Mouse (Mus musculus): ENCODE measurements at regions not wholly inside any gene's neighbourhood (a gene's known extent, or its start where the extent isn't known, plus 50 kb on each side); places are given as distances from the start of the nearest gene placed in this dataset.
"Not testable (repeated sequence)": the region's sequence is repeated elsewhere in the genome, so short reads cannot be mapped to it uniquely, and the experiment has no call there.

DNA sequence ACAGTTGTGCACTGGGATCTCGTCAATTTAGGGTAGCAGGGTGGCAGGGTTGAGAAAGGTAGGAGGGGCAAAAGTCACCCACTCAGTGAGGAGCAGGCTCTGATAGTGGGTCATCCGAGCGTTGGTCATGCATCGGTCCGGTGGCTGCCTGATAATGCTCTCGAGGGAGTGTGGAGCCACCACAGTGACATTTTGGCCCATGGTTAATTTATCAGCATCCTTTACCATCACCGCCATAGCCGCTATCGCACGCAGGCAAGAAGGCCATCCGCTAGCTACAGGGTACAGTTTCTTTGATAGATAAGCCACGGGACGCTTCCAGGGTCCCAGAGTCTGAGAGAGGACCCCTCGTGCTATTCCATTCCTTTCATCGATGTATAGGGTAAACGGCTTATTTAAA, 291.3 kb downstream of the Rab10 start:
- H3K9me3 ChIP-seq (ENCODE audit: control insufficient read depth, low read length); H3K4me1 ChIP-seq (replicated peaks; ENCODE audit: control insufficient read depth, insufficient read depth, low read length); DNase-seq (ENCODE audit: low spot score); H3K36me3 ChIP-seq (ENCODE audit: control insufficient read depth, insufficient read depth, low read length); H3K9ac ChIP-seq (ENCODE audit: low read length); ATAC-seq (replicated peaks; ENCODE audit: low FRiP score, low TSS enrichment, low read depth); H3K4me3 ChIP-seq (ENCODE audit: low read depth, low read length); H3K27ac ChIP-seq (ENCODE audit: low read depth); H3K4me2 ChIP-seq (ENCODE audit: low read length); H3K27me3 ChIP-seq (replicated peaks; ENCODE audit: control insufficient read depth, insufficient read depth, low read length): not testable (repeated sequence)
- 88% methylated on average over 16 of the region's 16 CpGs for WGBS

GRCm38 (mm10) chr12:3016777-3017176, 293.0 kb downstream of the Rab10 start:
- H3K4me1 ChIP-seq (replicated peaks; ENCODE audit: control insufficient read depth, insufficient read depth, low read length); ATAC-seq (replicated peaks; ENCODE audit: low FRiP score, low TSS enrichment, low read depth); H3K4me2 ChIP-seq (ENCODE audit: low read length); H3K9ac ChIP-seq (ENCODE audit: low read length); H3K27ac ChIP-seq (ENCODE audit: low read depth); H3K36me3 ChIP-seq (ENCODE audit: control insufficient read depth, insufficient read depth, low read length); H3K27me3 ChIP-seq (replicated peaks; ENCODE audit: control insufficient read depth, insufficient read depth, low read length); H3K4me3 ChIP-seq (ENCODE audit: low read depth, low read length); H3K9me3 ChIP-seq (ENCODE audit: control insufficient read depth, low read length); DNase-seq (ENCODE audit: low spot score): not testable (repeated sequence)
- 93% methylated on average over 8 of the region's 8 CpGs for WGBS
